Mouse (Mus musculus) macrophage (primary cell): ENCODE measurements around the gene Eme2. TPM values are rescaled to one million over a fixed set of nuclear protein-coding genes. Genes with fewer than 3 reads are reported as not detected.
"Not testable (repeated sequence)": the region's sequence is repeated elsewhere in the genome, so short reads cannot be mapped to it uniquely, and the experiment has no call there.

Experiments used
- H3K27ac ChIP-seq: fragments of 350-480 bp; formaldehyde crosslinking; 2 replicates; pipeline ENCODE4 v1.9.0; 2021
- H3K36me3 ChIP-seq: fragments of 350-480 bp; formaldehyde crosslinking; 2 replicates; pipeline ENCODE4 v1.9.0; 2021; ENCODE audit errors: inconsistent target
- H3K4me3 ChIP-seq: fragments of 350-480 bp; formaldehyde crosslinking; 2 replicates; pipeline ENCODE4 v1.9.0; 2021; ENCODE audit errors: inconsistent target
- H3K79me2 ChIP-seq: fragments of 350-480 bp; formaldehyde crosslinking; 2 replicates; pipeline ENCODE4 v1.9.0; 2021; ENCODE audit errors: inconsistent target
- WGBS: methylation state at CpG from one replicate; pipeline ENCODE4 v1.1.7; 2026; ENCODE audit warnings: inconsistent platforms; ENCODE audit not compliant: missing documents; 5-methylcytosine and 5-hydroxymethylcytosine counted together
- polyA plus RNA-seq: library from polyadenylated mRNA; stranded (reverse); fragments of 250-400 nt; gene quantifications from 3 replicates; pipeline ENCODE4 v1.2.4, GENCODE M21; 2018; ENCODE audit warnings: inconsistent platforms
- total RNA-seq, 78 experiments: library from RNA; depleted of rRNA; stranded (reverse); fragments of 250-400 nt; gene quantifications; 1 replicate in 9 of 78; 2 replicates in 24 of 78; 3 replicates in 43 of 78; 4 replicates in 2 of 78; pipeline ENCODE4 v1.2.4; 2018; ENCODE audit warnings: inconsistent platforms in 56 of 78

The Eme2 gene
- 10 to 100 TPM; 19.9 to 68.1 (median 46.8) TPM for total RNA-seq (2018; cell fraction: chromatin; rRNA removed)
- 10 to 100 TPM in 2 of 26 experiments, 1 to 10 TPM in 24; 4.5 to 14.2 (median 6.9) TPM for total RNA-seq (2018; cell fraction: cytosol; rRNA removed)
- 10 to 100 TPM; 11.0 to 49.3 (median 30.8) TPM for total RNA-seq (2018; cell fraction: nucleus; rRNA removed)
- 4.6 to 7.3 TPM (median 7.2 TPM) in 3 replicates for polyA plus RNA-seq

DNA sequence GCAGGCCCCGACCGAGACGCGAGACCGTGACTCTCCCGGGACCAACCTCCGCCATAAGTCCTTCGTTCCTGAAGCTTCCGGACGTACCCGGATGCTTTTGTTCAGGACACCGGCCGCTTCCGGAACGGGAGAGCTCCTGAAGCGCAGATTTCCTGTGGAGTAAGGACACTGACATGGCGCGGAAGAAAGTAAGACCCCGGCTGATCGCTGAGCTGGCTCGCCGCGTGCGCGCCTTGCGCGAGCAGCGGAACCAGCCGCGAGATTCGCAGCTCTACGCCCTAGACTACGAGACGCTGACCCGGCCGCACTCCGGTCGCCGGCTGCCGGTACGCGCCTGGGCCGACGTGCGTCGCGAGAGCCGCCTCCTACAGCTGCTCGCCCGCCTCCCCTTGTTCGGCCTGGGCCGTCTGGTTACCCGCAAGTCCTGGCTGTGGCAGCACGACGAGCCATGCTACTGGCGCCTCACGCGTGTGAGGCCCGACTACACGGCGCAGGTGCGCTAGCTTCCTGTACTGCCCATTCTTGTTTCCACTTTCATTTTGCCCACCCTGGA is at the start of gene Eme2, which contains the start of gene Mrps34:
TSS of gene Eme2 (minus strand) at position 93 of the 553 bp plus-strand sequence.
TSS of gene Mrps34 (plus strand) at position 122 of the 553 bp plus-strand sequence.
- Histone ChIP-seq H3K36me3 (peaks cover 54% of the 10 kb centered on the region), H3K27ac (peak within 1 kb of the TSS; percentile 38), H3K4me3 (peak within 1 kb of the TSS; percentile 88), H3K79me2 (peaks cover 22% of the 10 kb centered on the region; the same call in 1 of the 2 replicates)
- under 1% methylated on average over 61 of the region's 62 CpGs for WGBS

DNA sequence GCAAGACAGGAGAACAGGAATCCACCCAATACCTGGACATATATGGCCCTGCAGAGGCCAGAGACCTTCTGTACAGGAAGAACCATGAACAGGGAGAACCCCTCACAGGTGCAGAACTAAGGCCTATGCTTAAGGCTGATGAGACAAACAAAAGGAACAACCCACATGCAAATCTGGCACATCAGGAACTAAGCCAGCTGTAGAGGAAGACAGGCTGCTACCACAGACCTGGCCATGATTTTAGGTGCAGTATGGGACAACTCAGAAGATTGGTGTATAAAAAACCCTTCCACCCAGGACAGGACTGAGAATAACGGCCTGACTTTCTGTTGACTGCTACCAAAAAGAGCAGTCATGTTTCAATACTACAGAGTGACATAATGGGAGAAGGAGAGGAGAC is 48.7 kb upstream of the Eme2 start:
- H3K36me3 ChIP-seq: peaks cover 19% of the 10 kb centered on the region; the same call in 1 of the 2 replicates
- not testable (repeated sequence) for H3K4me3 ChIP-seq, H3K27ac ChIP-seq, H3K79me2 ChIP-seq
- 79% methylated on average over 1 of the region's 1 CpGs for WGBS

DNA sequence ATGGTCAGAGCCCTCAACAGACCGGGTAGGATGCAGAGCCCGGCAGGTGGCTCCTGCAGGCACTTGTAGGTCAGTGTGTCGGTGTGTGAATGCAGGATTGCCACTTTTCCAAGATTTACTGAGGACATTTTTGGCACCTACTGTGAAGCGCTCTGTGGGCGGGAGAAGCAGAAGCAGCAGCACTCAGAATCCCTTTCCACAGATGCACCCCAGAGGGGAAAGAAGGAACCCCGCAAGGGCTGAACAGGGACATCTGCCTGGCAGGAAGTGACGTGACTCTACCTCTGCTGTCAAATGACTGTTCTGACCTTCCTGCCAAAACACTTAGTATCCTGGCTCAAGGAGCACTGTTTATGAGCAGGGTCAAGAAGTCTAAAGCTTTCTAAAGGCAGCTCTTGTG is 48.1 kb upstream of the Eme2 start:
- WGBS: 89% methylated on average over 7 of the region's 7 CpGs
- Histone ChIP-seq H3K27ac (no peak overlapping the region), H3K36me3 (peaks cover 13% of the 10 kb centered on the region; the same call in 1 of the 2 replicates), H3K79me2 (no peaks in the 10 kb centered on the region), H3K4me3 (no peak overlapping the region)

- WGBS: 5% methylated on average over 2 of the region's 2 CpGs
- H3K4me3 ChIP-seq, H3K79me2 ChIP-seq, H3K36me3 ChIP-seq, H3K27ac ChIP-seq: not testable (repeated sequence)
Measured at GRCm38 (mm10) chr17:24942453-24942852, 47.6 kb upstream of the Eme2 start.

GRCm38 (mm10) chr17:24937266-24937665 is 42.4 kb upstream of the Eme2 start:
- Histone ChIP-seq H3K4me3 (peak overlapping the region; percentile 31; the same call in 1 of the 2 replicates), H3K79me2 (peaks cover 44% of the 10 kb centered on the region), H3K27ac (peak overlapping the region; percentile 55), H3K36me3 (no peaks in the 10 kb centered on the region)
- WGBS: 41% methylated on average over 6 of the region's 6 CpGs

DNA sequence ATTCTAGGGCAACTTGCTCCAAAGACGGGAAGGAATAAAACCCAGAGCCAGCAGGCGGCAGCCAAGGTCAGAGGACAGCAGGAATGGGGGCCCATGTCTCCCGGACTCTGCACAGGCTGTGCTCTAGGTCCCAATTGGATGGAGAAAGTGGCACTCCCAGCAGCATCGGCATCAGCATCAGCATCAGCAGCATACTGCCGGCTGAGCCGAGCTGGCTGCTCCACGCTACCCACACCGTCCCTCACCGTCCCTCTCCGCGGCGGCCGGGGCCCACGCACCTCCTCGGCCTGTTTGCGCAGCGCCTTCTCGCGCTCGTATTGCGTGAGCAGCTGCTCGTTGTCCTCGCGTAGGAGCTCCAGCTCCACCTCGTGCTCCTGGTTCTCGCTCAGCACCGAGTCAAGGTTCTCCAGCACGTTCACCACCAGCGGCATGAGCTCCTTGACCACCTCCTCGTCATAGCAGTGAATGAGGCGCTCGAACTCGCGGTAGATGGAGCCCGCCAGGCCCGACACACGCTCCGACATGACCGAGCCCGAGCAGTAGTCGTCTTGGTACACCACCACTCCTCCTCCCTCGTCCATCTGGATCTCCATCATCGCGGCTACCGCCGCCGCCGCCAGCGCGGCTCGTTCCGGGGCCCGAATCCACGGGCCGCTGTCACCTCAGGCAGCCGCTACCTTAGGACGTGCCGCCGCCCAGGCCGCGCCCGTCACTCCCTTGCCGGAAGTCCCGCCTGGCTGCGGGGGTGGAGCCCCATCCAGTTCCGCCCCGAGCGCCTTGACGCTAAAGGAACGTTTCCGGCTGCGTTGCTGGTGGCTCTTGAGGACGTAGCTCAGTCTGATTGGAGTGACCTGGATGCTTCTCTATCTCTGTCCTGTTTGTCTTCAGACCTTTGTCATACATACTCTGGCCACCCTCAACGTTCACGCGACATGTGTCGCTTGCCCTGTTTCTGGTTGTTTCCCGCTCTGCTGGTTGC is 41.7 kb upstream of the Eme2 start, which contains the start of gene Mapk8ip3:
TSS of gene Mapk8ip3 (minus strand) at position 719 of the 979 bp plus-strand sequence.
- peak within 1 kb of the TSS; percentile 71 for H3K4me3 ChIP-seq
- under 1% methylated on average over 70 of the region's 78 CpGs for WGBS
- H3K27ac ChIP-seq: peak within 1 kb of the TSS; percentile 61
- H3K79me2 ChIP-seq: peaks cover 51% of the 10 kb centered on the region
- no peaks in the 10 kb centered on the region for H3K36me3 ChIP-seq

GRCm38 (mm10) chr17:24935666-24936065 is 40.8 kb upstream of the Eme2 start:
- H3K27ac ChIP-seq: peak overlapping the region; percentile 61
- H3K36me3 ChIP-seq: no peaks in the 10 kb centered on the region
- peak overlapping the region; percentile 71 for H3K4me3 ChIP-seq
- H3K79me2 ChIP-seq: peaks cover 60% of the 10 kb centered on the region

DNA sequence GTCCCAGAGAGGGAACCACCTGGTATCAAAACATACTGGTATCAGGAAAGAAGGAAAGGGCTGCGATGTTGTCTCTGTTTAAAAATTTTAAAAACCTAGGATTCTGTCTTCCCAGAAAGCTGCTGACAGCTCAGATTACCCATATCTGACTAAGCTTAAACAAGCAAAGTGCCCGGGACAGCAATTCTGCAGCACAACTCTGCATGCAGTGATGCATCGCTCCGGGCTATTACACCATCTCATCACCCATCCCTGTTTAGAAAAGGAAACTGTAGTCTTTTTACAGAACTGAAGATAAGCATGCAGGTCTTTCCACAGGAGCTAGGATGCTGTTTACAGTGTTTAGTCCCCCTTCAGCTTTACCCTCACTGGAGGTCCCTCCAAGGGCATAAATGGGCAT is 40.0 kb upstream of the Eme2 start:
- peak overlapping the region; percentile 71; the same call in 1 of the 2 replicates for H3K4me3 ChIP-seq

GRCm38 (mm10) chr17:24933163-24933562 is 38.3 kb upstream of the Eme2 start:
- Histone ChIP-seq H3K79me2 (peaks cover 85% of the 10 kb centered on the region), H3K27ac (no peak overlapping the region), H3K4me3 (no peak overlapping the region), H3K36me3 (no peaks in the 10 kb centered on the region)
- 86% methylated on average over 4 of the region's 4 CpGs for WGBS

More for the DNA sequence above, 40.0 kb upstream of the Eme2 start:
- Histone ChIP-seq H3K79me2 (peaks cover 67% of the 10 kb centered on the region), H3K27ac (peak overlapping the region; percentile 61), H3K36me3 (no peaks in the 10 kb centered on the region)
- 37% methylated on average over 4 of the region's 4 CpGs for WGBS

DNA sequence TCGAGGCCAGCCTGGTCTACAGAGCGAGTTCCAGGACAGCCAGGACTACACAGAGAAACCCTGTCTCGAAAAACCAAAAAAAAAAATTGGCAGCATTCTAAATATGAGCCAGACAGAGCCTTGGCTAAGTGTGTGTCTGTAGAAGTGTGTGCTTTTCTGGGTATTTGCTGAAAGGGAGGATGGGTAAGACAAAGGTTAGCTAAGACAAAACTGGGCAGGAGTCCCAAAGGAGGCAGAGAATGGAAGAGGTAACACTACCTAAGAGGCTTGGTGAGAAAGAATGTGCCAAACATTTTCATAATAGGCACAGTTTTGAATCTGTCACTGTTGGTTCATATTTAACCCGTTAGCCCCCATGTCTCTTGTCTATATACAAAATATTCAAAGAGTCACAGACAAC is 37.5 kb upstream of the Eme2 start:
- Histone ChIP-seq H3K27ac (no peak overlapping the region), H3K4me3 (no peak overlapping the region), H3K36me3 (peaks cover 6% of the 10 kb centered on the region; the same call in 1 of the 2 replicates), H3K79me2 (peaks cover 92% of the 10 kb centered on the region)
- 98% methylated on average over 4 of the region's 4 CpGs for WGBS

GRCm38 (mm10) chr17:24929506-24929905 is 34.6 kb upstream of the Eme2 start:
- Histone ChIP-seq H3K36me3 (peaks cover 32% of the 10 kb centered on the region), H3K79me2 (peaks cover 100% of the 10 kb centered on the region), H3K4me3 (no peak overlapping the region), H3K27ac (no peak overlapping the region)
- WGBS: 100% methylated on average over 1 of the region's 1 CpGs

DNA sequence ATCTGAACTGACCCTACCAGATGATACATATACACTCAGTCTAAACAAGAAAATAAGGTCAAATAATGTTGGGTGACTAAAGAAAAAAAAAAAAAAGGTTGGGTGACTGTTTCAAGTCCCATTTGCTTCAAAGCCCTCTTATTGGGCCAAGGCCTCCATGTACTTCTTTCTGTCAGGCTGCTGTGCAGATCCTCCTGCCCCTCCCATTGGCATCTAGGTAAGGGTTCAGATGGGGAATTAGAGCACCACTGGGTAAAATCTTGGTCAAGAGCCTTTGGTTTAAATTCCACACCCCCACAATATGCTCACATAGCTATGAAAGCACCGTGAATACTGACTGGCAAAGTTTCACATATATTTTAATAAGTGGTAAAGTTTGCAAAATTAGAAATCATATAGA is 28.4 kb upstream of the Eme2 start:
- 90% methylated on average over 1 of the region's 1 CpGs for WGBS
- Histone ChIP-seq H3K27ac (no peak overlapping the region), H3K36me3 (peaks cover 95% of the 10 kb centered on the region), H3K79me2 (peaks cover 42% of the 10 kb centered on the region), H3K4me3 (no peak overlapping the region)

- Histone ChIP-seq H3K4me3 (no peak overlapping the region), H3K79me2 (no peaks in the 10 kb centered on the region), H3K27ac (no peak overlapping the region), H3K36me3 (peaks cover 97% of the 10 kb centered on the region)
Measured at GRCm38 (mm10) chr17:24913984-24914383, 19.1 kb upstream of the Eme2 start.

DNA sequence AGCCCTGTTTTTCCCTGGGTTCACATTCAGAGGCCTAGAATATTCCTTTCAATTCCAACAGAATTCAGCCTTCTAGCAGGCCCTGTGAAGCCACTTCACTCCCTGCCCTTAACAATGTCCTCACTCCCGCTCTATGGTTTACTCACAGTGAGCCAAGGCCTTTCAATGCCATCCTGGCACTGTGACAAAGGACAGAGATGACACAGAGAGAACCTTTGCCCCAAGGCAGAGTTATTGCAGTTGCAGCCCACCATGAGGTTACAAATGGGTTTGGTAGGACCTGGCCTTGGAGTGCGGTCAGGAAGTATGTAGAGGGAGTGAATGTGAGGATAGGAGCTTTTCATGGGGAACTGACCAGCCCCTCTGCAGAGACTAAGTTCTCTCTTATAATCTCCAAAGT is 12.7 kb upstream of the Eme2 start:
- Histone ChIP-seq H3K27ac (no peak overlapping the region), H3K79me2 (no peaks in the 10 kb centered on the region), H3K36me3 (peaks cover 97% of the 10 kb centered on the region), H3K4me3 (no peak overlapping the region)
- 90% methylated on average over 2 of the region's 2 CpGs for WGBS
